Mouse (Mus musculus) cerebellum, postnatal 10 days (tissue): ENCODE results near the gene Acot2.
A peak's percentile ranks its signal among the peaks of the same experiment; 100 is the strongest.
"Not testable (repeated sequence)": the region's sequence is repeated elsewhere in the genome, so short reads cannot be mapped to it uniquely, and the experiment has no call there.

Experiments
- DNase-seq, 2 experiments: peaks; one replicate each; pipeline ENCODE4 v3.0.0; 2021; ENCODE audit warnings: mixed read lengths in 2 of 2

Acot2 gene

DNA sequence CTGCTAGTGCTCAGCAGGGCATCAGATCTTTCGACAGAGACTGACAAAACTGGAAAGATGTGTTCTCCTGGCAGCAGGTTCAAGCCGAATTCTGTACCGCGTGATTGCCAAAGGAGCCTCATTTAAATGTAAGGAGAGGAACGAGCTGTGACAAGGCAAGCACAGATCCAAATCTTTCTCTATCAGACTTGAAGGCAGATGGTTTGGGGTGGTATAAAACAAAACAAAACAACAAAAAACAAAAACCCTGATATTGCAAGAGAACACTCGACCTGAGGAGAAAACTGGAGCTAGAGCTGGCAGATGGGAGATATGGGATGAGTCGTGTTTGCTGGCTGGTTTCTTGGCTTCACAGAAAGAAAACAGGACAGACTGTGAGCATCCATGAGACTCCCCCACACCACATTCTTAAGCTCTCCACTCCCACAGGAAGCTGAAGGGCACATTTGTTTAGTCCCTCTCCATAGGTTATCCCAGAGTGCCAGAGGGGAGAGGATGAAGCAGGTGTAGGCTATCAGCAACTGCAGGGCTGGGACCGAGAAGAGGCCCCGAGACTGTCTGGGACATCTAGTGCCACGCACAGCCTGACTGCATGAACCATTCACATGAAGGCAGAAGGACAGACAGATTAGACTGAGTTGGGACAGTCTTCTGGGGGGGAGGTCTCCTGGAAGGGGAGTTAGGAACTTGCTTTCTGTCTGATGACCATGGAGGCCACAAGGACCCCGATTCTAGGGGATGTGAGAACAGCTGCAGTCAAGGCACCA is 10.9 kb downstream of the Acot2 start:
- DNase-seq: peak; percentile 40 to 44

DNA sequence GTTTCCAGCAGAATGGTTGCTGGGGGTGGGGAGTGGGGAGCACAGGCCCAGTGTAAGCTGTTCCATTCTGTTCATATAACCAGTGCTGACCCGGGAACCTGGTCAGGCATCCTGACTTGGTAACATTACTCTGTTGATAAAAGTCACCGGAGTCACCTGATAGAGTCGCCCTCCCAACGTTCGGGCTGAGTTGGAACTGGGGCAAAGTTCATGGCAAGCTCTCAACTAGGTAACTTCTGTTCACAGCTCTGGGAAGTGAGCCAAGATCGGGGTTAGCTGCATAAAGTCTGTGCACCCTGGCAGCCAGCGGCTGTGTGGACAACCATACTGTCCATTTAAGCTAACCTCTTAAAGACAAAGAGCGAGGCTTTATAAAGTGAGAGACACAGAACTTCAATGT is 11.6 kb downstream of the Acot2 start:
- DNase-seq: peak; percentile 44 to 51

DNA sequence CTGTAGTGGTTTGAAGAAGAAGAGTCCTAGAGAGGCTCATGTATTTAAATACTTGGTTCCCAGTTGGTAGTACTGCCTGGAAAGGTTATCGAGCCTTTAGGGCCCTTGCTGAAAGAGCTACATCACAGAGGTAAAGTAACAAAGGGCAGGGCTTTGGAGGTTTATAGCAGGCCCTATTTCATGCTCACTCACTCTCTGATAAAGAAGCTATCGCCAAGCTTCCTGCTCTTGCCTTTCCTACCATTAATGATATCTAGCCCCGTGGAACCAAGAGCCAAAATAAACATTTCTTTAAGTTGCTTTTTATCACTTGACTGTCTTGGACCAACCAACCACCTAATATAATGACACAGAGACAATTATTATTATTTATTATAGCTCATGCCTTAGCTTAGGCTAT is 12.8 kb downstream of the Acot2 start:
- no peak for DNase-seq

DNA sequence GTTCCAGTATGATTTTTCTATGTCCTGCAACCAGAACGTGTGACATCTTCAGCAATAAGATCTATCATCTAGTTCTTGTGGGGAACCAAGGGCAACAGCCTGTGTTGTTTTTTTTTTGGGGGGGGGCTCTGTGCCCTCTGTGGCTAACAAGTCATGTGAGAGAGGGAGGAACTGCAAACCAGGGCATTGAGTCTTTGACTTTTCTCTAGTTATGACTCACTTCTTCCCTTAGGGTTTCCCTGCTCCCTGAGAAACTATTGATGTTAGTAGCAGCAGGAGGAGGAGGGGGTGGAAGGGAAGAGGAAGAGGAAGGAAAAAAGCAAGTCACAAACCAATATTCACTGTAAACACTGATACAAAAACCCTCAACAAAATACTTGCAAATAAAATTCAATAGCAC is 16.2 kb downstream of the Acot2 start:
- DNase-seq: no peak

DNA sequence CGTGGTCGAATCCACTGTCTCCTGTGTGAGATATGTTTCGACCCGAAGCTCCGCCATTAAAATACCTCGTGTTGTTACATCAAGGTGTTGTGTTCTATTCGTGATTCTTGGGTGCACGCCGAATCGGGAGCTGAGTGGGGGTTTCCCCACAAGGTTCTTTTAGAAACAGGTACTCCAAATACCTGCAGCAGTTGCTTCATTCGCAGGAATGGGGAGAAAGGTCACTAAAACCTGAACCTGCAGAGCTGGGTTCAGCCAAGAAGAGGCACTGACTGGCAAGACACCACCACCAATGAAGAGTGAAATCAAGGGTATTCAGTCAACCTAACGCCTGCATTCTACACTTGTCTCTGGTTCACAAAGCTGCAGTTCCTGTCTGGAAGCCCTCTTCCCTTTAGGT is 20.6 kb downstream of the Acot2 start:
- DNase-seq: no peak

DNA sequence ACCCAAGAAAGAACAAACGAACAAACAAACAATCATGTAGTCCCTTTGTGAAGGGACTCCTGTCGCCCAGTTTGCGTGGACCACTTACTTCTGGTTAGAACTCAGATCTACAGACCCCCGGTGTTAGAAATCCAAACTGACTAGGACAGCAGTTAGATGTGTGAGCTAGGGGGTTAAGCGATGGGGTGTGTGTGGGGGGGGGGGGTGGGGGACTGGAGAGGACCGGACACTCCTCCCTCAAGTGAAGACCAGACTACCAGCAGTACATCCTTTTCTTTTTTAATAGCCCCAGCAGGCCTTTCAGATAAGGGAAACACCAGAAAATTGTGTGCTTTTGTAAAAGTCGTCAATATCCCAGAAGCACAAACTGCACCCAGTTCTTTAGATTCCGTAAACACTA is 21.1 kb downstream of the Acot2 start:
- DNase-seq: no peak

DNA sequence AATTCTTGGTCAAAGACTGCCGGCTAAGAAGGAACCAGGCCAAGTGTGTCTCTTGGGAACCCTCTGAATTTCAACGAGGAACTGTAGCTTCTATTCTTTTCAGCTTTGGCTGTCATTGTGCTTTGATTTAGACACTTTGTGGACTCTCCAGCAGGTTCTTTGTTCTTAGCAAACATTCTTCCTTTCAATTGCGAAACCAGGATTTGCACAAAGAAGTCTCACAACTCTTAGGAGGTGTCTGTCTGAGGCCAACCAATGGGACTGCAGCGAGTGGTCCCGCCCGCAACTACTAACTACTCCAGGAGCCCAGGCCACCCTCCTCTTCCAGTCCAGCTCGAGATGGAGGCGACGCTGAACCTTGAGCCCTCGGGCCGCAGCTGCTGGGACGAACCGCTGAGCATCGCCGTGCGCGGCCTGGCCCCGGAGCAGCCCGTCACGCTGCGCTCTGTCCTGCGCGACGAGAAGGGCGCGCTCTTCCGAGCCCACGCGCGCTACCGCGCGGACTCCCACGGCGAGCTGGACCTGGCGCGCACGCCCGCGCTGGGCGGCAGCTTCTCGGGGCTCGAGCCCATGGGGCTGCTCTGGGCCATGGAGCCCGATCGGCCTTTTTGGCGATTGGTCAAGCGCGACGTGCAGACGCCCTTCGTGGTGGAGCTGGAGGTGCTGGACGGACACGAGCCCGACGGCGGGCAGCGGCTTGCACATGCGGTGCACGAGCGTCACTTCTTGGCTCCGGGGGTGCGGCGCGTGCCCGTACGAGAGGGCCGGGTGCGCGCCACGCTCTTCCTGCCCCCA is 21.7 kb downstream of the Acot2 start, which contains the start of gene Acot1:
Acot1 (plus strand) TSS at position 320 of the 795 bp plus-strand sequence.
- peak; percentile 81 to 82 for DNase-seq

DNA sequence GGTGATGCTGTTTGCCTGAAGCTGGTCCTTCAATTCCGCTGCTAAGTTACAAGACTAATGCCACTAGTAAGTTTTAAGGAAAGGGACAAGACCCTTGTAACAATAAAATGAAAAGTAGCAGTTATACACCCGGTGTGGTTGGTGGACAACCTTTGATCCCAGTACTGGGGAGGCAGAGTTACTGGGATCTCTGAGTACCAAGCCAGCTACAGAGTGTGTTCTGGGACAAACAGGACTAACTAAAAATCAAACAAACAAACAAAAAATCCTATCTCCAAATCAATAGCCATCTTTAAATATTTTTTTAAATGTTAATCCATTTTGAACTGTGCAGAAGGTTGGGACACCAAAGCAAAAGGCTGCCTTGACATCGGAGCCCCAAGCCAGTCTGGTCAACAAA is 22.5 kb downstream of the Acot2 start:
- no peak for DNase-seq

DNA sequence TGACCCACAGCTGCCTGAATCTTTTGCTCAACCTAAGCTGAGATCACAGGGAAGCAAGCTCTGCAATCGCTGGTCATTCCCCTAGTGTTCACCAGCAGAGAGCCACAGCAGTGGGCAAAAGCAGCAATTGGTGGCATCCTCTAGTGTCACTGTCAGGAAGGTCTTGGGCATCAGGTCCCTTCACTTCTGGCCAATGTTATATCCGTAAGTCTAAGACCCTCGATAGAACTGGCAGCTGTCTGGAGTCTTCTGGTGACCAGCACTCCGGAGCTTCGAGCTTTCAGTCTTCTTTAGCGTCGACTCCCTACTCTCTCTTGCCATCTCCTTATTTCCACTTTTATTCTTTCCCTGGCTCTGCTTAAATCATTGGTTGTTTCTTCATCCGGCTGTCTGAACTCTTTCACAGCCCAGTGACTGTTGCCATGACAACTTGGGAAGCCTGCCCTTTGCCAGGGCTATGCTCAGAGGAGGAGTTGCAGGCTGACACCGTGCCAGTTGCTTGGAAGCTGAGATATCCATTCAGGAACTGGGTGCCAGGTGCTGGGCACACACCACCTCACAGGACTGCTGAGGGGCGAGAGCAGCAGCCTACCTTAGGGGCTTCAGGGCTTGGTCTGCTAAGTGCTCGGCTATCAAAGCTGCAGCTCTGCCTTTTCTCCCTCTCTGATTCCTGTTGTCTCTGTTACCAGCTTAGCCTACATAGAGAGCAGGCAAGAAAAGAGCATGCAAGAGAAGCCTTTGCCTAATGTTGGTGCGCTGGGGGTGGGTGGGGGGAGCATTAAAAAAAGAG is 23.8 kb downstream of the Acot2 start:
- DNase-seq: peak; percentile 96 to 97

DNA sequence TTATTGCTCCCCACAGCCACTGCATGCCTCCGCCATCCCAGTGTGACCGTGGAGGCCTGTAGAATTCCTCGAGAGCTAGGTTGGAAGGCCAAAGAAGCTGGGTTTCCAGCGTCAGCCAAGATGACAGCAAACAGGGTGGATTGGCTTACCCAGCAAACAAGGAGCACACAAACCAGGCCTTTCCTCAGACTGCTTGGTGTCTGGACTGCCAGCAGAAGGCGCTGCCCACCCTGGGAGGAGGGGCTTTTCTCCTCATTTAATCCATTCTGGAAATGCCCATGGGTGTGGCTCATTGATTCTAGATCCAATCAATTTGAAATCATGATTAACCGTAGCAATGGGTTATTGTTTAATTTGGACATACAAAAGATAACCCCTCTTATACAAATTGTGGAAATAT is 25.5 kb downstream of the Acot2 start:
- DNase-seq: peak; percentile 40 to 50

DNA sequence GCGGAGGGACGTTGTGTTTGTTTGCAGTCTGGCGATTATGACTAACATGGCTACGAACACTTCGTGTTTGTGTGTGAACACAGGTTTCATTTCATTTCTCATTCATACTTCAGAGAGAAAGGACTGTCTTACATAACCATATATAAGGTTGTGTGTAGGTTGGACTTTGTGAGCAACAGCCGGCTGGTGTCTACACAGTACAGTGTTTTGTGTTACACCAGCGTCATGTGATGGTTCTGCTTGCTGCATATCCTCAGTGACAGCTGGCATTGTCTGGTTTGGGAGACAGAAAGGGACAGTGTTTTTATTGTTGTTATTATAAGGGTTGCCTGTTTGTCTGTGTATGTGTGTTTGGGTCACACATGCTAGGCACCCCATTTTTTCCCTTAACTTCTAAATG is 26.0 kb downstream of the Acot2 start:
- DNase-seq: no peak

DNA sequence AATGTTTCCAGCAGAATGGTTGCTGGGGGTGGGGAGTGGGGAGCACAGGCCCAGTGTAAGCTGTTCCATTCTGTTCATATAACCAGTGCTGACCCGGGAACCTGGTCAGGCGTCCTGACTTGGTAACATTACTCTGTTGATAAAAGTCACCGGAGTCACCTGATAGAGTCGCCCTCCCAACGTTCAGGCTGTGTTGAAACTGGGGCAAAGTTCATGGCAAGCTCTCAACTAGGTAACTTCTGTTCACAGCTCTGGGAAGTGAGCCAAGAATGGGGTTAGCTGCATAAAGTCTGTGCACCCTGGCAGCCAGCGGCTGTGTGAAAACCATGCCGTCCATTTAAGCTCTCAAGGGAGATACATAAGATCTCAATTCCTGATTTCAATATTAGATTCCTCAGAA is 32.9 kb downstream of the Acot2 start:
- peak in 1 of 2 experiments; percentile 29 for DNase-seq

DNA sequence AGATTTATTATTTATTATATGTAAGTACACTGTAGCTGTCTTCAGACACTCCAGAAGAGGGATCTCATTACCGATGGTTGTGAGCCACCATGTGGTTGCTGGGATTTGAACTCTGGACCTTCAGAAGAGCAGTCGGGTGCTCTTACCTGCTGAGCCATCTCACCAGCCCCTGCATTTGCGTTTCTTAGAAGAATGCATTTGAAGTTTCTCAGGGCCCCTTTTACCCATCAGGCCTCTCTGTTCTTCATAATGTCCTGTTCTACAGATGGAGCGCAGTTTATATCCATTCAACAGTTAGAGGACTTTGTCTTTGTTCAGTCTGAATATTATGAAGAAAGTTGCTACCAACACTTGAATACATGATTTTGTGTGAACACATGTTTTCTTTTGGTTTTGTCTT is 34.6 kb downstream of the Acot2 start:
- DNase-seq: not testable (repeated sequence)

DNA sequence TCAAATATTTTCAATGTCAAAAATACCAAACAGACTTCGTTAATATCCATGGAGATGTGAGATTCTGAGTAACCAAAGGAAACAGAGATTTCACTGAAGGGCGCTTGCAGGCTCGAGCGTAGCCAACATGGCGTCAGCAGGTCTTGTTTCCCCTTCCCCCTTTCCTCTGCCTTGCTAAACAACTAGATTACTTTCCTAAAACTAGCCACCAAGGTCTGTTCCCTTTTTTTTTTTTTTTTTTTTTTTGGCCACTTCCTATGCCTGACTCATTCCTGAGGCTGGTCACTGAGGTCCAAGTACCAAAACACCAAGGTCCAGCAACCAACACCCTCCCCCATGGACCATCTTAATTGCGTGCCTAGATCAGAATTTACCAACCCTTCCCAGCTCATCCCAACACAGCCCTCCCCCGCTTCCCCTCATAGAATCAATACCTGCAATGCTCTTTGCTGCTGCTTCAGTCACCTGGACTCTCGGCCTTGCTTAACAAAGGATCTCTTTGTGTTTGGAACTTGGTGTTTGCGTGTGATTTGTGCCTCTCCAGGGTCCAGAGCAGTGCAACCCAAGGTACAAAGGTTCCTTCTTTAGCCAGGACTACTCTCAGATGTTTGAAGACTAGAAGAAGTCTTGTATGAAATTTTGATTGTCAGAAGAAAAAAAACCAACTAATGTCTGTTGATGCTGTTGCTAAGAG is 35.5 kb downstream of the Acot2 start:
- DNase-seq: no peak

DNA sequence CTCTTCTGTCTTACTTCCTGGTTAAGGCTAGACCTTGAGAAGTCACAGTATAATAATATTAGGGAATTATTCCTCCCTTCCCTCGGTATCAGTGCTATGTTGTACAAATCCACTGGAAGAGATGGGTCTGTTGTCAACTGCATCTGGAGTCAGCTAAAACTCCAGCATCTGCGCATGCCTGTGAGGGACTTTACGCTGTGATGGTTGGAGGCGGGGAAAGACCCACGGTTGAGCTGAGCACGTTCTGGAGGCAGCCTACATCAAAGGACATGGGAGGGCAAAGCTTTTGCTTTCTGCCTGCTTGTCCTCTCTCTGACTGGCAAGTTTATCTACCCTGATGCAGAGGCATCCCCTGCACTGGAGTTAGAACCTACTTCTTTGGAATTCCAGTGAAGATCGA is 38.2 kb downstream of the Acot2 start:
- no peak for DNase-seq

DNA sequence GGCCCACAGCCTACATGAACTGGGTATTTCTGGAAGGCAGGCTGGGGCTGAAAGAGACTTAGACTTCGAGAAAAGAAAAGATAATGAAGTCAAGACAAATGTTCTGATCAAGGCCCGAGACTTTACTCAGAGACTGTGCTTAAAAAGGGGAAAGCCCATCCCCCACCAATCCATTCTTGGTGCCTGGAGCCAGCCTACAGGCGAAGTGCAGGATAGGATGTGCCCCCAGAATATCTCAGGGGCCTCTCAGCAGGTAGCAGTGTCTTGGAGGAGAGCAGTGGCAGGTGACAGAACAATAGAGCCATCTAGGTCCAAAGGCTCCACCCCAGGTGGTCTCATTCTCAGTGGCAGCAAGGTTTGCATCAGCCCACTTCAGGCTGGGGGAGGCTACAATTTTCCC is 40.7 kb downstream of the Acot2 start:
- not testable (repeated sequence) for DNase-seq

DNA sequence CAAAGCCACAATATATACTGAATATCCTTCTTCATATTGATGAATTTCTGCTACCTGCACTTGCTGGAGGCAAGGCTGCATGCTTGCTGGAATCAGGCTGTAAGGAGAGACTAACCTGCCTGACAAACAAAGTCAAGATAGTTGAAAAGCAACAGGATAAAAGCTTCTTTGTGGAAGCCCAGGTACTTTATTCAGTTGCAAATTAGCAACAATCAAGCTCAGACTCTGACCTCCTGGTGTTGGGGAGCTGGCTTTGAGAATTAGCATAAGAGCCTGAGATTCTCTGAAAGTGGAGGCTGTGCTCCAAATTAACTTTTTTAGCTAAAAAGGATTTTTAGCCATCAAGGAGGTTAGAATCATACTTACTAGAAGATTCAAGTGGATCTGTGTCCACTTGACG is 41.4 kb downstream of the Acot2 start:
- DNase-seq: not testable (repeated sequence)

DNA sequence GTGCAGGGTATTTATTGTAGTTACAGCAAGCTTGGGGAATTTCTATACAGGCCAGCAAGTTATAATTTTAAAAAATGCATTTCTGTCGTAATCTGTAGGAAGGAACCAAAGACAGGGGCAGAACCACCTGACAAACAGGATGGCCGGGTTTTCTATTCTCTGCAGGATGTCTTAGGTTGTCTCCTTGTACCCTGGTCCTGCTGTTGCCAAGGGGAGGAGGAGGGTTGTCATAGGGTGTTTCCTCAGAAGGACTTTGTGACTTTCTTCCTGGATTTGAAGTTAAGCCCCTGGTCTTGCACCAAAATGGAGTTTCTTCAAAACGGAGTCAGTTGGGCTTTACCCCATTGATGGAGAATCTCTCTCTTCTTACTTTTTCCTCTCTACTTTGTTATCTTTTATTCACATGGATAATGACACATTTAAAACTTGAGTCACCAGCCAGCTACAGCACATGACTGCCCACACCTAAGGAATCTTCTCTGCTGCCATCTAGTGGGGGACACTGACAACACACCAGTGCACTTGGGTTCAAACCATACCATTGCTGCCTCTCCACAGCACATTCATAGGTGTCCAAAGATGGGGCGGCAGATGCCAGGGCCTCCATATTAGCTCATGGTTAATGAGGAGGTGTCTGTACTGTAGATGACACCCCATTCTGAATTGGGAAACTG is 43.1 kb downstream of the Acot2 start:
- DNase-seq: peak; percentile 88 to 93

DNA sequence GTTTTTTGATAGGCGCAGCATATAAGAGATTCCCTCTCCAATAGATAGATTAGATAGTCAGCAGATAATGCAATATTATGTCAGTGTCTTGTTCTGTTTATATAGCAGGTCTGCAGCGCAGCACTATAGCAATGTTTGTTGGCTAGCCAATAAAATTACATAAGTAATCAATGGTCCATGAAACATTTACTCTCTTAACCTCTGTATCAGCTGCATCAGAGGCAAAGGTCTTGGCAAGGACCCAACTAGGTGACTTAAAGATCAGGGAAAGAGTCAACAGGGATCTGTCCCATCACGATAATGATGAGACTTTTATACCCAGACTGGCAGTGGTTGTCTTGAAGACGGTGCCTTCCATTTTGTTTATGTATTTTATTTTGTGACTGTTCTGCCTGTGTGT is 45.2 kb downstream of the Acot2 start:
- DNase-seq: no peak

DNA sequence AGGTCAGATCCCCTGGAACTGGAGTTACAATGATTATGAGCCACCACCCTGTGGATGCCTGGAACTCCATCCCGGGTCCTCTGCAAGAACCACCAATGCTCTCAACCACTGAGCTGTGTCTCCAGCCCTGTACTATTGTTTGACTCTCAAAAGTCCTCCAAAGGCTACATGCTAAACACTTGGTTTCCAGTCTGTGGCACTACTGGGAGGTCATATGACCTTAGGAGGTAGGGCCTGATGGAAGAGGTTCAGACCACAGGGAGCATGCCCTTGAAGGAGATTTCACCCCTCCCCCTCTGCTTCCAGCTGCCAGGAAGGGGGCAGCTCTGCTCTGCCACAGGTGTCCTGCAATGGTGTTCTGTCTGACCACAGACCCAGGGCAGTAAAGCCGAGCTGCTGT is 45.6 kb downstream of the Acot2 start:
- not testable (repeated sequence) for DNase-seq

DNA sequence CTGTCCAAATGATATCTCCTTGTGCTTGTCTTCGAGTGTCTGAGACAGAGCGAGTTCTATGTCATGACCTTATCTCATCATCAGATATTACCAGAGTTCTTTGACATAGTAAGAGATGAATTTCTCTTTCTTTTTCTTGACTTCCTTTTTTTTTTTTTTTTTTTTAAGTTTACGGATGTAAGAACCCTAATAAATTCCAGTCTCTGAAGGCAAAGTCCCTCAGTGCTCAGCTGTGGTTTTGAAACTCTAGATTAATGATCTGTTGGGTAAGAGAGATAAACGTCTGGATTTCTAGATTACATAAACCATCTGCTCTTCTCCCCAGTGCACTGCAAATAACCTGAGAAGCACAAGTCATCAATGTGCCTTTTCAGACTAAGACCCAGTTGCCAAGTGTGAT is 46.4 kb downstream of the Acot2 start:
- DNase-seq: no peak

DNA sequence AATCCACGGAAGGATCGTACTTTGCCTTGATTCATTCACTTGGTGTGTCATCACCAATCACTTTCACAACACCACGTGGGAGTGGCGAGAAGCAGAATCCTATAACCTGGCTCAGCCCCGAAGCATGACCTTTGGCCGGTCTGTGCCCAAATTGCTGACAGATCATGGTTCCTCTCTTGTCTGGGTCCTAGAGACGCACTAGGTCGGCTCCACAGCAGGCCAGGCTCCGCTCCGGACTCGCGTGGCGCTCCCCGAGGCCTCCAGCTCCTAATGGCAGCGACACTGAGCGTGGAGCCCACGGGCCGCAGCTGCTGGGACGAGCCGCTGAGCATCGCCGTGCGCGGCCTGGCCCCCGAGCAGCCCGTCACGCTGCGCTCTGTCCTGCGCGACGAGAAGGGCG is 50.6 kb downstream of the Acot2 start, which contains the start of gene Acot4:
Acot4 (plus strand) TSS at position 139 of the 400 bp plus-strand sequence.
- peak; percentile 19 to 49 for DNase-seq
